Mouse (Mus musculus): Measurements from ENCODE around the gene Hist2h3c2. TPM values are rescaled to one million over a fixed set of nuclear protein-coding genes. Genes with fewer than 3 reads are reported as not detected.

The Hist2h3c2 gene
- total and polyA plus RNA-seq, 3 experiments, result 1.3 to 1,173 (median 15.3) TPM

DNA sequence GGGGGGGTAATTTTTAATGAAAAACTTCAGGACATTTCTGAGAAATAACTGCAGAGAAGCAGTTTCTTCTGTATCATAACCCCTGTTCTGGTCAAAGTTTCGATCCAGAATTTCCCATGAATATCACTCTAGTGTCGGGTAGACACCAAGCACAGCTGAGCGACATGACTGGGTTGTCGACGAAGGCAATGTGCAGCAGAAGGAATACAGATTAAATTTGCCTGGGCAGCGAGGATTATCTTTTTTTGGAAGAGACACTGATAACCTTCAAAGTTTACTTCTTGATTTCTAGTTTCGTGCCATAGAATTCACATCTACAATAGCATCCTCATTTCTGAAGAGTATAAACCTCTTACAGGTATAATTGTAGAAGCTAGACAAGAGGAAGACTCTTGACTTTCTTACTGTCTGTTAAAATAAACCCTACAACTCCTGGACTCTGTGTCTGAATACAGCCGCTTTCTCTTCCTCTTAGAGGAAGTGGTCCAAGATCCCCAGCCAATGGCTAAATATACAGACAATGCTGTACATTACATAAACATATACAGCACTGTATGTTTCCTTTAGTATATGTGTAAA lies 27.3 kb upstream of the Hist2h3c2 start:
- dilution Hi-C loops (cut with MboI; ENCODE audit: extremely low pct_ligation_motif_present, extremely low pct_unique_long_range_greater_than_20kb, low sequenced_read_pairs) (no loop called here), in situ Hi-C loops (cut with MboI; ENCODE audit: low pct_ligation_motif_present, low pct_unique_long_range_greater_than_20kb, low sequenced_read_pairs) (no loop called here)
- TF ChIP-seq MEF2A (IDR thresholded peaks at IDR 0.05; ENCODE audit: borderline replicate concordance, low read depth, low read length) (no peak), ELF1 (IDR thresholded peaks at IDR 0.05; ENCODE audit: low read depth, low read length) (no peak), TBP (conservative IDR thresholded peaks at IDR 0.05; ENCODE audit: low read depth, low read length) (no peak), RAD21 (IDR thresholded peaks at IDR 0.05; ENCODE audit: low read depth, low read length) (no peak), ZMIZ1 (IDR thresholded peaks at IDR 0.05; ENCODE audit: low read depth, low read length) (no peak), PAX5 (IDR thresholded peaks at IDR 0.05; ENCODE audit: low read length) (no peak), CHD1 (IDR thresholded peaks at IDR 0.05; ENCODE audit: low read depth, low read length) (0 out of 2 replicates have a peak, but pooled peaks have one; percentile 41)
- Histone ChIP-seq H3K27ac (ENCODE audit: insufficient read depth, low read depth) (peak overlapping the region; percentile 42; the same call in 1 of the 2 replicates), H3K27me3 (replicated peaks) (no peaks in the 10 kb centered on the region), H3K4me2 (ENCODE audit: insufficient read depth, low read depth, poor library complexity, severe bottlenecking) (peak overlapping the region; percentile 47; the same call in 1 of the 2 replicates), H3K9ac (ENCODE audit: insufficient read depth, low read depth) (peak overlapping the region; percentile 39; the same call in 1 of the 2 replicates), H3K4me1 (ENCODE audit: control insufficient read depth in 1 of 2, insufficient read depth in 2 of 2) (peaks cover 0 to 46% of the 10 kb centered on the region in 2 experiments; a peak in 3 of 4 replicates), H3K9me3 (replicated peaks; ENCODE audit: low read length) (no peaks in the 10 kb centered on the region), H3K36me3 (replicated peaks in 1 of 2; ENCODE audit: control insufficient read depth in 1 of 2, insufficient read depth in 1 of 2, low read length in 1 of 2) (no peaks in the 10 kb centered on the region), H3K79me2 (replicated peaks; ENCODE audit: control insufficient read depth, extremely low read depth, insufficient read depth, poor library complexity, severe bottlenecking) (0 out of 2 replicates have a peak, but pooled peaks cover 10% of the 10 kb centered on the region), H3K4me3 (replicated peaks in 1 of 3; ENCODE audit: low read depth in 2 of 3, low read length in 2 of 3, poor library complexity in 1 of 3) (no peak overlapping the region)
- no peak for DNase-seq (ENCODE audit: extremely low read depth)

DNA sequence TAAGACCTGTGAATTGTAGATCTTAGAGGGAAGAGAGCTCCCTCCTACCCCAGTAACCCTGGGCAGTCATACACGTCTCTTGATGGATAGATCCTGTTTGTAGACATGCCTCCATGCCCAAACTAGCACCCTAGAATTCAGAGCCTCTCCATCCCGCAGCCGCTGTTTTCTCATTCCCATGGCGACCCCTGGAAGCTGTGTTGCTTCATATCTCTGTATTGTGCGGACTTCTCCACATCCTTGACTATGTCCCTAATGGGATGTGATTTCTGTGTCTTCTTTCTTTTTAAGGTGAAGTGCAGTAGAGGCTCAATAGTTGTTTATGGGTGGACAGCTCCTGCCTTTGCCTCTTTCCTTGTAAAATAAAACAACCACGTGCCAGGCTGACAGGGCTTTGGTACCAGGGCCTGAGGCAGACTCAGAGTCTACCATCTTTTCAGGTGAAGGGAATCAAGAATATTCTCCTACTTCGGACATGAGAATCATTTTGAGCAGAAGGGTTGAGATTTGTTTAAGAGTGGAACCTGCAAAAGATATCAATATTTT lies 25.6 kb upstream of the Hist2h3c2 start:
- peak; percentile 37 for DNase-seq (ENCODE audit: extremely low read depth)
- dilution Hi-C loops (cut with MboI; ENCODE audit: extremely low pct_ligation_motif_present, extremely low pct_unique_long_range_greater_than_20kb, low sequenced_read_pairs) (no loop called here), in situ Hi-C loops (cut with MboI; ENCODE audit: low pct_ligation_motif_present, low pct_unique_long_range_greater_than_20kb, low sequenced_read_pairs) (no loop called here)
- H3K9ac ChIP-seq (ENCODE audit: insufficient read depth, low read depth), result peak overlapping the region; percentile 85
- H3K36me3 ChIP-seq (replicated peaks in 1 of 2; ENCODE audit: control insufficient read depth in 1 of 2, insufficient read depth in 1 of 2, low read length in 1 of 2), result no peaks in the 10 kb centered on the region
- H3K27ac ChIP-seq (ENCODE audit: insufficient read depth, low read depth), result peak overlapping the region; percentile 90
- H3K79me2 ChIP-seq (replicated peaks; ENCODE audit: control insufficient read depth, extremely low read depth, insufficient read depth, poor library complexity, severe bottlenecking), result 0 out of 2 replicates have a peak, but pooled peaks cover 10% of the 10 kb centered on the region
- TF ChIP-seq NELFE (IDR thresholded peaks at IDR 0.05; ENCODE audit: low read depth, low read length) (peak; percentile 6; the same call in 1 of the 2 replicates), TBP (conservative IDR thresholded peaks at IDR 0.05; ENCODE audit: low read depth, low read length) (no peak), MXI1 (IDR thresholded peaks at IDR 0.05; ENCODE audit: low read depth, low read length) (peak; percentile 91), SIN3A (IDR thresholded peaks at IDR 0.05; ENCODE audit: low read length) (0 out of 2 replicates have a peak, but pooled peaks have one; percentile 17), MAX (IDR thresholded peaks at IDR 0.05; ENCODE audit: low read length) (peak; percentile 66; the same call in 1 of the 2 replicates), KAT2A (IDR thresholded peaks at IDR 0.05; ENCODE audit: insufficient replicate concordance, low read length) (no peak), MYC (IDR thresholded peaks at IDR 0.05; ENCODE audit: low read depth, low read length) (peak; percentile 17; the same call in 1 of the 2 replicates)
- no peaks in the 10 kb centered on the region for H3K27me3 ChIP-seq (replicated peaks)
- peak overlapping the region; percentile 62 to 64 (median 63) for H3K4me3 ChIP-seq (replicated peaks in 1 of 3; ENCODE audit: low read depth in 2 of 3, low read length in 2 of 3, poor library complexity in 1 of 3)
- H3K4me2 ChIP-seq (ENCODE audit: insufficient read depth, low read depth, poor library complexity, severe bottlenecking), result peak overlapping the region; percentile 96
- H3K9me3 ChIP-seq (replicated peaks; ENCODE audit: low read length), result no peaks in the 10 kb centered on the region
- H3K4me1 ChIP-seq (ENCODE audit: control insufficient read depth in 1 of 2, insufficient read depth in 2 of 2), result peaks cover 0 to 48% of the 10 kb centered on the region in 2 experiments; a peak in 3 of 4 replicates
